Mouse (Mus musculus): ENCODE measurements around the gene Uhrf2. TPM values are rescaled to one million over a fixed set of nuclear protein-coding genes. Genes with fewer than 3 reads are reported as not detected.
"Not testable (repeated sequence)": the region's sequence is repeated elsewhere in the genome, so short reads cannot be mapped to it uniquely, and the experiment has no call there.

Gene Uhrf2
- polyA plus RNA-seq (2015; fragmentation: Nextera tagmentation; extraction: Ambion mirVana) = 54.5 and 54.9 TPM in 2 replicates

DNA sequence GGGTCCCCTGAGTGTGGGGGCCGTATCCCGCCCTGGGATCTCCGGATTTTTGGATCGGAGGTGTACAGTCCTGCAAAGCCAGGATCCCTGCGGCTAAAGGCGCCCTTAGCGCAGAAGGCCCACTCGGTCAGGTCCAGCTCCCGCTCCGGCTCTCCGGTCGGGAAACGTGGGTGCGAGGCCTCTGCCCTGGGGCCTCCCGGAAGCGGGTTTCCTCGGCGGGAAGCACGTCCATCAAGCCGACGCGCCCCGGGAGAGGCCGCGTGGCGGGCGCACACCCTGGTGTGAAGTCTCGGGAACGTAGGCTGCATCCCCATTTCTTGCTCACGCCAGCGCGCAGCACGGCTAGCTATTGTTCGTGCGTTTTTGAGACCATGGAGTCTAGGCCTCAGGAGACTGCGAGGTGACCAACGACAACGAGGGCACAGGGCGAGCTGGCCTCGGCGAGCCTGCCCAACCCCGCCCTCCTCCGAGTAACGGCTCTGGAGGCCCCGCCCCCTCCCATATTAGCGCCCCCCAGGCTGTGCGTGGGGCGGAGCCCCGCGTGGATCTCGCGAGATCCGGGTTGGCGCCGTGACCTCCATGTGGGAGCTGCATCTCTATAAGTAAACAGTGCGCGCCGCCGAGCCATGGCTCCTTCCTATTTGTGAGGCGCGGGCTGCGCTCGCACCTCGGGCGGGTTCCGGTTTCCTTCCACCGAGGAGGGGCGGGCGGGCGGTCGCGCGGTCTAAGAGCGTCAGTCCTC lies at the start of gene Uhrf2:
TSS of gene Uhrf2 (plus strand) at position 620 of the 742 bp plus-strand sequence.
- H3K4me2 ChIP-seq (replicated peaks) = peak within 1 kb of the TSS; percentile 81
- H3K9ac ChIP-seq = peak within 1 kb of the TSS; percentile 99
- WGBS = 2% methylated on average over 74 of the region's 74 CpGs
- H3K9me3 ChIP-seq = no peaks in the 10 kb centered on the region
- no peaks in the 10 kb centered on the region for H3K36me3 ChIP-seq
- H3K4me1 ChIP-seq (replicated peaks) = peaks cover 6% of the 10 kb centered on the region; the same call in 1 of the 2 replicates
- peak within 1 kb of the TSS; percentile 92 for H3K27ac ChIP-seq
- no peaks in the 10 kb centered on the region for H3K27me3 ChIP-seq (replicated peaks)
- peak; percentile 98 for ATAC-seq
- H3K4me3 ChIP-seq (replicated peaks) = peak within 1 kb of the TSS; percentile 96

DNA sequence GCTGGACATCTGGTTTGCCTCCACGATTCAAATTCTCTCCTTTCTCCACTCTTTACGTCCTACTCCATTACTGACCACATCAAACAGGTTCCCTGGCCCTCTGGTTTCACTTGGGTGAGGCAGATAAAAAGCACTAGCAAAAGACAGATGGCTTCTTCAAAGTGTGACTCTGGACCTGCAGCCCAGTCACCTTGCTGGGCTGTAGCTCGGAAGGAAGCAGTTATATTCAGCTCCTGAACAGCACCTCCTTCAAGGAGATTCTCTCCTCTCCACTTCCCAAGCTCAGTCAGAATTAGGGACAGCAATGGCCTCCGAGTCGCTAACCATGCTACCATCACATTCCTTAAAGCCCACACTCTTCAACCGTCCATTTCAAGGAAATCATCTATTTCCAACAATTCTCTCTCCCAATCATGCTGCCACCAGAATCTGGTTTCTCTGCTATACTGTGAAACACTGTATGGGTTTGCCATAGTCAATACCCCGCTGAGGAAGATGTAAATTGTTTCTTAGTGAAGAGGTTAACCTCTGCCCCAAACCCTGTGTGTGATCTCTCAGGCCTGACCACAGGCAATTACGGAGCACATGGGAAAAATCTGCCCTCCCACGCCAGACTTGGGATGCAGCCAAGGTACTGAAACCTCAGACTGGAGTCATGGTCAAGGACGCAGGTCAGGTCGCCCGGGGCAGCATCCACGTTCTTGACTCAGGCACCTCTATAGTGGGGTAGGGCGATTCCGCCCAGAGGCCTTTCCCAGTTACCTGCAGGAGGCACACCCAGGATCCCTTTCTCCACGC lies 45.9 kb upstream of the Uhrf2 start:
- Histone ChIP-seq H3K4me2 (replicated peaks) (no peak overlapping the region), H3K4me3 (replicated peaks) (no peak overlapping the region), H3K36me3 (no peaks in the 10 kb centered on the region), H3K9ac (no peak overlapping the region), H3K4me1 (replicated peaks) (no peaks in the 10 kb centered on the region), H3K27ac (no peak overlapping the region), H3K9me3 (no peaks in the 10 kb centered on the region), H3K27me3 (replicated peaks) (no peaks in the 10 kb centered on the region)
- ATAC-seq = no peak
- 74% methylated on average over 16 of the region's 16 CpGs for WGBS

DNA sequence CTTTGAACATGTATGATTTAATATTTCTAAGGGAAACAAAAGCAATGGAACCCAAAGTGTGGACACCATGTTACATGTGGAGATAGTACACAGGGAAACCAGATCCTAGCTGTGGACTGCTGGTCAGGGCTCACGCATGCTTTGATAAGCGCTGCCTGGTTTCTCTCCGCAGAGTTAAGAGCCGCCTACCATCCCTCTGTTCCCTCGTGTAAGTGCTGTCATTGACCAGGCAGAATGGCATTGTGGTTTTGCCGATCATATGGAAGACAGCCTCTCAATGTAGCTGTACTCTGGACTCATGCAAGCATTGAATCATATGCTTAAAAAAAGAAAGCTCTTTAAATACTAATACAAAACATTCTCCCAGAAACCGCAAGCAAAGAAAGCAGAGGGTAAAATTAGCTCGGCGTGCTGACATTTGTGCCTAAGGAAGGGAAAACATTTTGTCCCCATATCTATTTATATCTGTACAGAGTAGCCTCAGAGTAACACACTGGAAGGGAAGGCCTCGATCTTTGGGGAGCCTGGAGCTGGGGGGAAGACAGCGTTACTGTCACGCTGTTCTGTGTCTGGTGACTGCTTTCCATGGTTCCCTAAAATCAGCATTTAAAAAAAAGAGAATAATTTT lies 43.7 kb upstream of the Uhrf2 start:
- Histone ChIP-seq H3K27ac (no peak overlapping the region), H3K4me1 (replicated peaks) (no peaks in the 10 kb centered on the region), H3K4me3 (replicated peaks) (no peak overlapping the region), H3K9me3 (no peaks in the 10 kb centered on the region), H3K9ac (no peak overlapping the region), H3K36me3 (no peaks in the 10 kb centered on the region), H3K27me3 (replicated peaks) (no peaks in the 10 kb centered on the region), H3K4me2 (replicated peaks) (no peak overlapping the region)
- no peak for ATAC-seq
- 80% methylated on average over 12 of the region's 12 CpGs for WGBS

DNA sequence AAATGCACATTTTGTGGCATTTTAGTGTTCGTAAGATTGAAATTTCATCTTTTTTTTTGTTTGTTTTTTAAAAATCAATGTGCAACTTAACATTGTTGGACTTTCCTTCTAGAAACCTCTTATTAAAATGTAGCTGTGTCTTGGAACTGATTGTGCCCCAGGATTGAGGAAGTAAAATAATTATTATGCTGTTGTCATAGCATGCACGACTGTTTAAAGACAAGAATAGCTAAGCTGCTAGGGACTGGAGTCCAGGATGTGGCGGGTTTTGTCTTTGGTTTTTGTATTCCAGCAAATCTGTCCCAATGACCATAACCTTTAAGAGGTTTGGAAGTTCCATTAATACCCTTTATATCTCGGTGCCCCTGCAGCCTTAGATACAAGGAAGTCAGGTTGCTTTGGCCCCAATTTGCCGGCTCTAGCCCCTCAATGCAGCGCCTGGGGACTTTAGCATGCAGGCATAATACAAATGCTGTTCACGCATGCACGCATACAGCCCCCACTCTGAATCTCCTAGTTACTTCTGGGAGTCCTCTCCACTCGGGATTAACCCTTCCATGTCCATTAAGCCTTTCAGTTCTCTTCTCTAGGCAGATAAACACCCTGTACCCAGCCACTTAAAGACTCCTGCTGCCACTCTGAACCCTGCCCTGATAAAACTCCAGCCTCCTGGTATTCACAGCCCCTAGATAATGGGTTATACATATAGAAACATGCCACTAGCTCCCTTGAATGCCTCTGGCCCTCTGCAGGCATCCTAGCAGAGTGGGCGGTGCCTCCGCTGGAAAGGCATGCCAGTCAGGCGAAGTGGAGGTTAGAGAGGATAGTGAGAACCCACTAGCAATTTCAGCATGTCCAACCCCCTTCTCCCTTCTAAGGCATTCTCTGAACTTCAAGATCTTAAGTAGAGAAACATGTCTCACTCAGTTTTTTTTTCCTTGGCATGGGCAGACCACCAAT lies 29.6 kb upstream of the Uhrf2 start:
- Histone ChIP-seq H3K27me3 (replicated peaks) (no peaks in the 10 kb centered on the region), H3K9ac (no peak overlapping the region), H3K4me2 (replicated peaks) (no peak overlapping the region), H3K4me1 (replicated peaks) (no peaks in the 10 kb centered on the region), H3K9me3 (no peaks in the 10 kb centered on the region), H3K36me3 (no peaks in the 10 kb centered on the region), H3K27ac (no peak overlapping the region), H3K4me3 (replicated peaks) (no peak overlapping the region)
- WGBS = 63% methylated on average over 12 of the region's 12 CpGs
- ATAC-seq = no peak

DNA sequence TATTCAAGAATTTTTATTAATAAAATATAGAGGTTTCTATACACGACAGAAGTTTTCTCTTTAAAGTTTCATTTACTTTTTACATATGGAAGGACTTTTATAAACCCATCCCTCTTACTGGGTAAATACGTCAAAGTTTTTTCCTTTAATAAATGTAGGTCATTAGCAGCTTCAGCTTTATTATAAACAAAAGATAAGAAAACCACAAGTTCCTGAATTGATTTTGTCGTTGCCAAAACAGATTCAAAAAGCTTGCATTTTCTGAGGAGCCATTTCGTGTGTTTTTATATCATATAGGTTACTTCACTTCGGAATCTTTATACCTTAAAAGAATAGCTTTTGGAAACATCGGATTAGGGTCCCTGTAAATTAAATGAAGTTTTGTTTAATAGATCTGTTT lies 28.8 kb upstream of the Uhrf2 start:
- no peak for ATAC-seq
- H3K27me3 ChIP-seq (replicated peaks) = no peaks in the 10 kb centered on the region
- H3K9me3 ChIP-seq = no peaks in the 10 kb centered on the region
- no peaks in the 10 kb centered on the region for H3K36me3 ChIP-seq
- WGBS = 58% methylated on average over 6 of the region's 6 CpGs
- H3K27ac ChIP-seq = no peak overlapping the region
- no peak overlapping the region for H3K9ac ChIP-seq
- no peaks in the 10 kb centered on the region for H3K4me1 ChIP-seq (replicated peaks)
- H3K4me3 ChIP-seq (replicated peaks) = no peak overlapping the region
- H3K4me2 ChIP-seq (replicated peaks) = no peak overlapping the region

DNA sequence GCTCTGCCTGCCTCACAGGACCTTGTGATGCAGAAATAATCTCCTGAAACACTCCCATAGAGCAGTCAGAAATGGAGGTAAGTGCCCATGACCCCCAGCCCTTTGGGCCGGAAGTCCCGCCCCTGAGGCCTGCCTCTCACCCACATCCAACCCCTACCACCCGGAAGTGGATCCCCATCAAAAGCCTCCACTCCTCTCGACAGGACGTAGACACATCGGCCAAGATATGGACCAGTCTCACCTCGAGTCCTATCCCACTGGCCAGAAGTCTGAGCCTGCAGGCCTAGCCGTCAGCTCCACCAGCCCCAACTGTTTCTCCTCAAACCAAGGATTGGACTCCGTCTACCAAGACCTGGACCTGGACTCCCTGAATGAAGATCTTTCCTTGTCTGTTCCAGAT lies 26.7 kb upstream of the Uhrf2 start, which contains the start of gene Trpd52l3:
TSS of gene Trpd52l3 (plus strand) at position 170 of the 400 bp plus-strand sequence.
- 95% methylated on average over 9 of the region's 9 CpGs for WGBS
- Histone ChIP-seq H3K4me1 (replicated peaks) (no peaks in the 10 kb centered on the region), H3K9me3 (no peaks in the 10 kb centered on the region), H3K9ac (no peak within 1 kb of the TSS), H3K4me3 (replicated peaks) (no peak within 1 kb of the TSS), H3K36me3 (no peaks in the 10 kb centered on the region), H3K4me2 (replicated peaks) (no peak within 1 kb of the TSS), H3K27ac (no peak within 1 kb of the TSS), H3K27me3 (replicated peaks) (no peaks in the 10 kb centered on the region)
- ATAC-seq = no peak

DNA sequence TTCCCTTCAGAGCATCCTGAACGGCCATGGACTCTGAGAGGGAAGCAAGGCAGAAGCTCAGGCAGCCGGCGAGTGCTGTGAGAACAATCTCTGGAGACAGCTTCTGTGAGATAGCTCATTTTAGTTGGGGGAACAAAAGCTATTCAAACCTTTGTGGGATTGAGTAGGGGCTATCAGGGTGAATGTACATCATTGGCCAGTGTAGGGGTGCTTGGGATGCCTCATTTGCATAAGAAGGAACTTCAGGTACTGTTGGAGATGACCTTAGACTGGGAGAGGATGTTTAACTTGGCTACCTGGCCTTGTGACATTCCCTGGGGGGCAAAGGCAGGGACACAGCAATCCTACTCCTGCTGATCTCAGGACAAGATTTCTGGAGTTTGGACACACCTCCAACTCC lies 23.9 kb upstream of the Uhrf2 start:
- no peaks in the 10 kb centered on the region for H3K36me3 ChIP-seq
- H3K27ac ChIP-seq = no peak overlapping the region
- no peak for ATAC-seq
- no peak overlapping the region for H3K9ac ChIP-seq
- no peak overlapping the region for H3K4me3 ChIP-seq (replicated peaks)
- no peaks in the 10 kb centered on the region for H3K27me3 ChIP-seq (replicated peaks)
- H3K4me2 ChIP-seq (replicated peaks) = no peak overlapping the region
- H3K9me3 ChIP-seq = no peaks in the 10 kb centered on the region
- 75% methylated on average over 3 of the region's 3 CpGs for WGBS
- H3K4me1 ChIP-seq (replicated peaks) = 0 out of 2 replicates have a peak, but pooled peaks cover 3% of the 10 kb centered on the region

DNA sequence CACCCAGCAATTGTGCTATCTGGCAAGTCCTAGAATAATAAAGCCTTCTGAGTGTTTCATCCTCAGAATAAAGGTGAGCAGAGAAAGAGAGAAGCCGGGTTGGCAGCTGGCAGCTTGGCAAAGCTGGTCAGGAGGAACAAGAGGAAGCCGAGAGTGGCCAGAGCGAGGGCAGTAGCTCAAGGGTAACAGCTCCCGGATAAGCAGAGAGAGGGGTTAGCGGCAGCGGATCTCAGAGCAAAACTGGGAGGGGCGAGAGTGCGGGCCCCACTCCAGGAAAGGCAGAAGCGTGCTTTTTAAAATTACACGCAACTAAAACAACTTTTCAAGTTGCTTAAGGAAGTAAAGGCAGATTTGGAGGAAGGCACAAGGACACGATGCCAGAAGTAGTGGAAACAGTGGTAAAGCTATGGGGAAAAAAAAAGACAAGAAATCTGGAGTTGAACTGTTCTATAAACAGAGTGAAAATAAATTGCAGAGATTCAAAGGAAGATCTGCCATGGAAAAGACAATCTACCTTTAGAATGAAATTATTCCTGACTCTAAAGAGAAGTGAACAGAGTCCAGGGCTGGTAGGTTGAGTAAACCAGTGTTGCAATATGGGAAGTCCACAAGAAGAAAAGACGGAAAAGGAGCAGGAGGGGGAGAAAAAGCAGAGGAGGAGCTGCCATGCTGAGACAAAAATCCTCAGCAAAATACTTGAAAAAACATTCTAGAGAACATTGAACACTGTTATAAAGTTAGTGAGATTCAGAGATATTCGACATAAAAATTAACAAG lies 19.6 kb upstream of the Uhrf2 start:
- 58% methylated on average over 13 of the region's 13 CpGs for WGBS
- H3K27ac ChIP-seq = no peak overlapping the region
- no peaks in the 10 kb centered on the region for H3K27me3 ChIP-seq (replicated peaks)
- ATAC-seq = no peak
- H3K36me3 ChIP-seq = no peaks in the 10 kb centered on the region
- H3K4me2 ChIP-seq (replicated peaks) = peak overlapping the region; percentile 28; the same call in 1 of the 2 replicates
- no peak overlapping the region for H3K9ac ChIP-seq
- H3K4me3 ChIP-seq (replicated peaks) = no peak overlapping the region
- 0 out of 2 replicates have a peak, but pooled peaks cover 3% of the 10 kb centered on the region for H3K4me1 ChIP-seq (replicated peaks)
- no peaks in the 10 kb centered on the region for H3K9me3 ChIP-seq

DNA sequence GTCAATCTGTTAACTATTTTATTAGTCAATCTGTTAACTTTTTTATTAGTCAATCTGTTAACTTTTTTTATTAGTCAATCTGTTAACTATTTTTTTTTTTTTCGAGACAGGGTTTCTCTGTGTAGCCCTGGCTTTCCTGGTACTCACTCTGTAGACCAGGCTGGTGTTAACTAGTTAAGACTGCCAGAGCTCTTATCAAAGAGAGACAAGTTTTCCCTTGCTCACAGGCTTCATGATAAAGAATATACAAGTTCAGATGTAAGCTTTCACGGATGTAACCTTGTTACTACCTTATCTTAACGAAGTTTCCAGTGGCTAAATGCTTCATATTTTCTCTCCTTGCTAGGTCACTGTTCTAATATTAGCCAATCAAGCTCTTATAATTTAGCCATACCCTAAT lies 16.0 kb upstream of the Uhrf2 start:
- ATAC-seq = no peak
- no peaks in the 10 kb centered on the region for H3K27me3 ChIP-seq (replicated peaks)
- 79% methylated on average over 3 of the region's 3 CpGs for WGBS
- no peaks in the 10 kb centered on the region for H3K36me3 ChIP-seq
- H3K4me2 ChIP-seq (replicated peaks) = no peak overlapping the region
- H3K27ac ChIP-seq = no peak overlapping the region
- no peak overlapping the region for H3K4me3 ChIP-seq (replicated peaks)
- no peak overlapping the region for H3K9ac ChIP-seq
- H3K9me3 ChIP-seq = no peaks in the 10 kb centered on the region
- 0 out of 2 replicates have a peak, but pooled peaks cover 3% of the 10 kb centered on the region for H3K4me1 ChIP-seq (replicated peaks)

DNA sequence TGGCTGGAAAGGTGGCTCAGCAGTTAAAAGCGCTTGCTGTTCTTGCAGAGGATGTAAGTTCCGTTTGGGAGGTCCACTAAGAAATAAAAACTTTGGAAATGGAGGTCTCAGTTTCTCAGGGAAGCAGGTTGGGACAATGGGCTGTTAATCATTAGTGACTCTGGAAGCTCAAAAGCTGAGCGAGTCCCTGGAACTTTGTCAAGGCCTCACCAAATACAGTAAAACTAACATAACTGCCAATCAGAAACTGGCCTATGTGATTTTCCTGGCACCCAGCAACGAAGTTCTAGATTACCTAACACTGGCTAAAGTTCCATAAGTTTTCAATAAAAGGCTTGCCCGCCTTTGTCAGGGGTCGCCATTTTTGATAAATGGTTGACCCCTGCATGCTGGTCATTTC lies 14.2 kb upstream of the Uhrf2 start:
- Histone ChIP-seq H3K9me3 (no peaks in the 10 kb centered on the region), H3K4me1 (replicated peaks) (no peaks in the 10 kb centered on the region), H3K36me3 (no peaks in the 10 kb centered on the region), H3K4me2 (replicated peaks) (no peak overlapping the region), H3K9ac (no peak overlapping the region), H3K4me3 (replicated peaks) (no peak overlapping the region), H3K27ac (no peak overlapping the region), H3K27me3 (replicated peaks) (no peaks in the 10 kb centered on the region)
- no peak for ATAC-seq
- 67% methylated on average over 6 of the region's 6 CpGs for WGBS

DNA sequence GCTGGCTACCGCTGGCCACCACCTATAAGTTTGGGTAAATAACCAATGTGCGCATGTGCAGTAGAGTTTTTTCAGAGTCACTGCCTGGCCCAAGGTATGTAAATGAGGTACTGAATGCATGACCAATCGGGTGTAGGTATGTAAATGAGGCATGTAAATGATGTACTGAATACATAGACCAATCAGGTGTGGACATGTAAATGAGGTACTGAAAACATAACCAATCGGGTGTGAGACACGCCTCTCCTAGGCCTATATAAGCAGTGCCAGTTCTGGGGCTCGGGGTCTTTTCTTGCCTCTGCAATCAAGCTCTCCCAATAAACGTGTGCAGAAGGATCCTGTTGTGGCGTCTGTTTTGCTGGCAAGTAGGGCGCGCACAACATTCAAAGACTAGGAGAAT lies 6.9 kb upstream of the Uhrf2 start:
- not testable (repeated sequence) for H3K4me1 ChIP-seq (replicated peaks); H3K4me3 ChIP-seq (replicated peaks); H3K4me2 ChIP-seq (replicated peaks); ATAC-seq; H3K9me3 ChIP-seq; H3K27me3 ChIP-seq (replicated peaks); H3K36me3 ChIP-seq; H3K9ac ChIP-seq; H3K27ac ChIP-seq
- 93% methylated on average over 10 of the region's 10 CpGs for WGBS

All from intestine, embryonic 15.5 days (tissue).